Mouse (Mus musculus): Measurements from ENCODE around the gene Etv4.

The Etv4 gene

GRCm38 (mm10) chr11:101785143-101785851, at the start of gene Etv4:
Gene Etv4 (minus strand): TSS chr11:101785371.
- DNase-seq (ENCODE audit: low read depth in 2 of 2, low spot score in 2 of 2): peak; percentile 50 to 72

GRCm38 (mm10) chr11:101832001-101832400, 46.8 kb upstream of the Etv4 start:
- no peak for DNase-seq (ENCODE audit: low read depth in 2 of 2, low spot score in 2 of 2)

- DNase-seq (ENCODE audit: low read depth in 2 of 2, low spot score in 2 of 2): no peak
Observed at GRCm38 (mm10) chr11:101830616-101831015, 45.4 kb upstream of the Etv4 start.

GRCm38 (mm10) chr11:101830112-101830511, 44.9 kb upstream of the Etv4 start:
- no peak for DNase-seq (ENCODE audit: low read depth in 2 of 2, low spot score in 2 of 2)

- no peak for DNase-seq (ENCODE audit: low read depth in 2 of 2, low spot score in 2 of 2)
Observed at GRCm38 (mm10) chr11:101828718-101829117, 43.5 kb upstream of the Etv4 start.

GRCm38 (mm10) chr11:101823210-101823609, 38.0 kb upstream of the Etv4 start:
- no peak for DNase-seq (ENCODE audit: low read depth in 2 of 2, low spot score in 2 of 2)

- no peak for DNase-seq (ENCODE audit: low read depth in 2 of 2, low spot score in 2 of 2)
Observed at GRCm38 (mm10) chr11:101820899-101821298, 35.7 kb upstream of the Etv4 start.

GRCm38 (mm10) chr11:101819853-101820252, 34.7 kb upstream of the Etv4 start:
- no peak for DNase-seq (ENCODE audit: low read depth in 2 of 2, low spot score in 2 of 2)

GRCm38 (mm10) chr11:101815103-101816085, 30.2 kb upstream of the Etv4 start:
- no peak for DNase-seq (ENCODE audit: low read depth in 2 of 2, low spot score in 2 of 2)

GRCm38 (mm10) chr11:101814375-101815102, 29.4 kb upstream of the Etv4 start:
- DNase-seq (ENCODE audit: low read depth in 2 of 2, low spot score in 2 of 2): peak; percentile 54 to 62

- DNase-seq (ENCODE audit: low read depth in 2 of 2, low spot score in 2 of 2): peak; percentile 66 to 68
Observed at GRCm38 (mm10) chr11:101813259-101813658, 28.1 kb upstream of the Etv4 start.

- no peak for DNase-seq (ENCODE audit: low read depth in 2 of 2, low spot score in 2 of 2)
Observed at GRCm38 (mm10) chr11:101809060-101809828, 24.1 kb upstream of the Etv4 start.

GRCm38 (mm10) chr11:101807266-101807665, 22.1 kb upstream of the Etv4 start:
- no peak for DNase-seq (ENCODE audit: low read depth in 2 of 2, low spot score in 2 of 2)

GRCm38 (mm10) chr11:101806741-101807140, 21.6 kb upstream of the Etv4 start:
- no peak for DNase-seq (ENCODE audit: low read depth in 2 of 2, low spot score in 2 of 2)

- DNase-seq (ENCODE audit: low read depth in 2 of 2, low spot score in 2 of 2): no peak
Observed at GRCm38 (mm10) chr11:101805113-101805704, 20.0 kb upstream of the Etv4 start.

GRCm38 (mm10) chr11:101801386-101801785, 16.2 kb upstream of the Etv4 start:
- DNase-seq (ENCODE audit: low read depth in 2 of 2, low spot score in 2 of 2): no peak

- DNase-seq (ENCODE audit: low read depth in 2 of 2, low spot score in 2 of 2): no peak
Observed at GRCm38 (mm10) chr11:101798083-101798482, 12.9 kb upstream of the Etv4 start.

- DNase-seq (ENCODE audit: low read depth in 2 of 2, low spot score in 2 of 2): no peak
Observed at GRCm38 (mm10) chr11:101797355-101797754, 12.2 kb upstream of the Etv4 start.

- no peak for DNase-seq (ENCODE audit: low read depth in 2 of 2, low spot score in 2 of 2)
Observed at GRCm38 (mm10) chr11:101790811-101791526, 5.8 kb upstream of the Etv4 start.

GRCm38 (mm10) chr11:101787432-101787831, 2.3 kb upstream of the Etv4 start:
- no peak for DNase-seq (ENCODE audit: low read depth in 2 of 2, low spot score in 2 of 2)
